Mouse (Mus musculus): ENCODE measurements around the gene Bloc1s2.

The Bloc1s2 gene

DNA sequence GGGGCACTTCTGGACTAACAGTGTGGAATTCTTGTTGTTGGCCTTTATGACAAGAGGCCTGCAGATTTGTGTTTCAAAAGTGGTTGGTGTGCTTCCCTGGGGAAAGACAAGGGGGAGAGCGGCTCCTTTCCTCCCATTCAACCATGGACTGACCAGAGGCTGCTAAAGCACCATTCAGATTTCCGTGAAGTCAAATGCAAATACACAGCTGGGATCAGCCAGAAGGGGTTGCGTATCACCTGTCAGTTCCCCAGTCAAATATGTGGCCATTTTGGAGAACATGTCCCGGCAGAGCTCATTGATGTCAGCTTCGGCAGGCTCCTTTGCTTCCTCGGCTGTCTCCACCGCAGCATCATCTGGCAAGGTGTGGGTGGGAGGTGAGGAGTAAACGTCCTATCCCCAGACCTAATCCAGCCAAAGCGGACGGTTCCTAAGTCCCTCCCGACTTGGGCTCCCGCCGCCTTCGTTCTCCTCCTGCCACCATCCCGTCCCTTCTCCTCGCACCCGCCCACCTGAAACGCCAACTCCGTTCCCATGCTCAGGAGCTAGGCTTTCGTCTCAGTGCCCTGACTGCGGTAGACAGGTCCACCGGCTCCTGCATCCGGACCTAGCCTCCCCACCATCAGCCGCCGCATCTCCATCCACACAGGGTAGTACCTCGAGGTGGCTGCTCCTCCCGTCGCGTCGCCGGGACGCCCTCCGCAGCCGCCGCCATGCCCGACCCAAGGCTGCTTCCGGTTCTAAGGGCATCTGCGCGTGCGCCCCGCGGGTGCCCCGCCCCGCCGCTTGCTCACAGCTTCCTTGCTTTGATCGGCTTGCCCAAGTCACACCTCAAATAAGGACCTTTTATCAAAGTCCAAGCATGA, at the start of gene Bloc1s2:
Gene Bloc1s2, minus strand, starts transcription at position 745 of the 866 bp plus-strand sequence.
- DNase-seq, result peak; percentile 92 to 94

DNA sequence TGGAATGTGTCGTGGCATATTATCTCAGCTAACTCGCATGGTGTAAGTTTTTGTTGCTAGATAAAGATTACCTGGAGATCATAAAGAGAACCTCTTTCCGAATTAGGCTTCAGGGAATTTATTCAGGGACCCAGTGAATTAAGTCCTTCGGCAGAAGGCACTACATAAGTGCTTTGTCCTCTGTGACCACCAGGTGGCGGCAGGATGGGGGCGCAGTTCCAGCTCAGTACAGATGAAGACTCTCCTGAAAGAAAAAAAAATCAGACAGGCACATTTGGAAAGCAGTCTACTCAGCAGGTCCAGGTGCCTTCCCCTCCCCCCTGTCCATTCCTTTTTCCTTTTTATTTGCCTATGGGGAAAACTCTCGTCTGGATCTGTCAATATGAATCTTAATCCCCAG, 48.9 kb upstream of the Bloc1s2 start:
- peak; percentile 66 to 69 for DNase-seq

DNA sequence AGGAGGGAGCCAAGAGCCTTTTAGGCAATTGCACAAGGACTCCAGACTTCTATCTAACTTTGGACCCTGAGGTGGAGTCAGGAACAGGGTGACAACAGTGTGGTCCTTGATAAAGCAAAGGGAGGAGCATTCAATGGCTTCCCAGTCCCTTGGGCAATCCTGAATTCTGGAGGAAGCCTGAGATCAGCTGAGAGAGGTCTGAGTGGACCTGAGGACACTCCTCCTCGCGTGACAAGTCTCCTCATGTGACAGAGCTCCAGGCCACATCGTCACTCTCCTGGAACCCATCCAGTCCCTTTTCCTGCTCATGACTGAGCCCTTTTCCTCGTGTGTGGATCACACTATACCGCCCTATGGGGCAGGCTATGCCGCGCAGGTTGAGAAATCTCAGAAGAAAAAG, 47.7 kb upstream of the Bloc1s2 start:
- DNase-seq, result peak; percentile 16 to 43

DNA sequence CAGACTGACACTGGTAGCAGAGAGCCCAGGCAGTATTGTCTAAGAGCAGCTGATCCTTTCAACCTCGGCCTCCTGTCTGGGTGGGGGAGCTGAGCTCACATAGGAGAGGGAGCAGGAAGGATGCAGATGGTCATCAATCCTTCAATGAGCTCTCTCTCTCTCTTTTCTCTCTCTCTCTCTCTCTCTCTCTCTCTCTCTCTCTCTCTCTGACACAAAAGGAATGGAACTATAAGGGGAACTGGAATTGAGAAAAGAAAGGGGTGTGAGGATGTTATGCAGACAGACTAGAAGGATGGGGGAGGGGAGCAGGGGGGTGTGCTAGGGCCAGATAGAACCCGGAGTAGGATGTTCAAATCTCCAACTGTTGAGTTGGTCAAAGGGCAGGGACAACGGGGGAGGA, 46.1 kb upstream of the Bloc1s2 start, which contains the start of gene Pkd2l1:
Gene Pkd2l1, minus strand, starts transcription at position 101 of the 400 bp plus-strand sequence.
- DNase-seq, result no peak

DNA sequence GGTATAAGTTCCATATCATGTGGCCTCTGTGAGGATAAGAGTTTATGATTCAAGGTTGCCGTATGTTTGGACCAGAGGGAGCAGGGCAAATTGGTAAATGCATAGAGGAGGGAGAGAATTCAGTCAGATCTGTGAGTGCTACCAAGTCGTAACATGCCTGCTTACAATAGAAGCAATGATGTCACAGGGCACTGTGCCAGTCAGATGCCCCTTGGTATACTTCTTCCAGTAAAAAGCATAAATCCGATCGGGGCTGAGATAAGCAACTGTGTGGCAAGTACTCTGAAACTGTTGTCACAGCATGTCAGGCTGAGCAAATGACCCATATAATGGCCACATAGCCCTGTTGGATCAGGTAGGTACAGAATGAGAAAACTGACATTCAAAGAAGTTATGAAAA, 42.8 kb upstream of the Bloc1s2 start:
- no peak for DNase-seq

DNA sequence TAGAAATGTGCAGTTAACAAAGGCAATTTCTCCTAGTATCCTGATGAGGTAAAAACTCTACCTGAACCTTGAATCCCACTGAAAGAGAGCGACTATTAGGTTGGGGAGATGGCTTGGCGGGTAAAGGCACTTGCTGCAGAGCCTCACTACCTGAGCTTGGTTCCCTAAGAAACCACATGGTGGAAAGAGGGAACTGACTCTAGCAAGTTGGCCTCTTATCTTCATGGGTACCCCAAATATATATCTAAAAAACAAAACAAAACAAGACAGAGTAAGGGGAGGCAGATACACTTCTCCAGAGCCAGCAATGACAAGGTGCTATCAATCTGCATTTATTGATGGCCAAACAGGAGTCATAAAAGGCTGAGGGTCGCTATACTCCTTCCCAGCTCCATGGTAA, 37.7 kb upstream of the Bloc1s2 start:
- DNase-seq, result no peak

DNA sequence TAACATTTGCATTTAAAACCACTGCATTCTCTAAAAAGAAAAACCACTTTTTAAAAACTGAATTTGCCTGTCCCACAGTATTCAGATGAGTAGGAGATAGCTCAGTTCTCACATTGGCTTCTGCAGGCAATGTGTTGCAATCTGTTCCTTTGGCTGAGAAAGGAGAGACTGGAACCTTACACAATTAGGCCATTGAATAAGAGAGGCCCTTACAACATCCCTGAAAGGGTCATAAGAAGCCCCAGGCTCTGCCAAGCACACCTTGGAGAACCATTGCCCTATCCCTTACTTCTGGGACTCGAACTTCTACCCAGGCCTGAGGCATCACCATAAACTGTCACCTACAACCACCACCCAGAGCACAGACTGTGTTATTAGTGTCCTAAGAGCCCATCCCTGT, 34.3 kb upstream of the Bloc1s2 start:
- DNase-seq, result no peak

DNA sequence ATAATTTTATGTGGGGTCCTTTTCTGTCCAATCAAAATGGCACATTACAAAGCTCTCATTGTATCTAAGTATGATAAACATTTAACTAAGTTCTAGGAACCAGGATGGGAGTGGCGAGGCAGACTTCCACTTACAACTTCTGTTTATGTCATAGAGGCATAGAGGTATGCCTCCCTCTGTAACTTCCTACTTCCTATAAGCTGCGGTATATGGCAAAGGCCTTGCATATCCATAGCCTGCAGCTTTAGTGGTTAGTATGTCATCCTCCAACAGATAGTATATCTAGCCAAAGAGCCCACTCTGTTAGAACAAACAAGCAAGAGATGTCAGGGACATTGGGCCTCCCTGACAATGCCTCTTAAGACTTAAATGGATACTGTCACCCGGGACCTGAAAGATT, 30.5 kb upstream of the Bloc1s2 start:
- no peak for DNase-seq

DNA sequence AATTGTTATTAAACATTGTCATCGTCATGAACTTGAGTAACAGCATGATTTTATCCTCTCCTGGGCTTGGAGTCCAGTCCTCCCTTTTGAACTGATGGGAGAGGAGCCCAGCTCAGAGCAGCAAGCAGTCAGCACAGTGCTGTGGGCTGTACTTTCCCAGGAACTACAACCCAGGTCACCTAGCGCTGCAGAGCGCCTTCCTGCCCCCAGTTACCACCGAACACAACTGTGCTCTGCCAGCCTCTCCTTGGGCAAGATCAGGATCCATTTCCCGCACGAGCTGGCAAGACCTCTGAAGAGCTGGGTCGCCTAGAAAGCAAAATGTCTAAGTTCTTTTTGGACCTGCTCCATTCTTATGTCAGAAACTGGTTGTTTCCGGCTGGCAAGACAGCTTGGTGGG, 28.6 kb upstream of the Bloc1s2 start:
- no peak for DNase-seq

DNA sequence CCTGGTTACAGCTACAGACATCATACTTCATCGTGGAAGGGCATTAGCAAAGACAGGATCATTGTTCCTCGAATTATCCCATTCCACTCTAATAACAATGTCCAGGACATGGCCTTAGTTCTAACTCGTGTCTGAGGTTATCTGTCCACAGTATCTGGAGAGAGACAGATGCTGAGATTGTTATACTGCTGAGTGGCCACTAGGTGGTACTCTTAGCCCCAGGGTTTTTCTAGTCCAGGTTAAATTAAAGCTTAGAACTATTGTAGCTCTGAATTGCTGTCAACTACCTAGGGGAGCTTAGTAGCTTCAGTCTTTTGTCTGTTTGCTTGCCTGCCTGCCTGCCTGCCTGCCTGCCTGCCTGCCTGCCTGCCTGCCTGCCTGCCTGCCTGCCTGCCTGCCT, 15.3 kb upstream of the Bloc1s2 start:
- DNase-seq, result no peak

DNA sequence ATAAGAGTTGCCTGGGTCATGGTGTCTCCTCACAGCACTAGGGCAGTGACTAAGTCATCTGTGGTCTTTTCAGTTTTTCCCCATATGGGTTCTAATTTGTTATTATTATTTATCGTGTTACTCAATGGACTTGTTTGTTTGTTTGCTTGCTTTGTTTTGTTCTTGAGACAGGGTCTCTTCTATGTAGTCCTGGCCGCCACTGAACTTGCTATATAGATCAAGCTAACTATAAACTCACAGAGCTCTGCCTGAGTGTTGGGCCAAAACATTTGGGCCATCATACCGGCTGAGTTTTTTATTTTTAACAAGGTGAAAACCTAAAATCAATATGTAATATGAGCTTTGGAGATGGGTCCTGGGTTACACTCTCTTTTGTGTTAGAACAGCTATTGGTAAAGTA, 13.1 kb upstream of the Bloc1s2 start:
- DNase-seq, result no peak

DNA sequence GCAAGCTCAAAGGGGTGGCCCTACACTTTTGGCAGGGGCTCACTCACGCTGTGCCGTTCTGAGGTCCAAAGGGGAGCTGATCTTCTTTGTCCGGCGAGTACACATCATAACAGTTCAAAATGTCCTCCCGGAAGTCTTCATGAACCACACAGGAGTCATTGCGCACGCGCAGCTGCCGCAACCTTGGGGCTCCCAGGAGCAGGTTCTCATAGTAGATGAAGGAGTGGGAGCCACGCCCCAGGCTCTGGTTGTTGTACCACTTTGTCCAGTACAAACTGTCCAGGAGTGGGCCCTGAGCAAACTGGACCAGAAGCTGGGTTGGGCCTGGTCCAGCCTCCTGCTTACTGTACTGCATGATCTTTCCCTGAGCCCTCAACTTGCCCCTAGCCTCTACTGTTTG, 10.8 kb upstream of the Bloc1s2 start:
- DNase-seq, result no peak

DNA sequence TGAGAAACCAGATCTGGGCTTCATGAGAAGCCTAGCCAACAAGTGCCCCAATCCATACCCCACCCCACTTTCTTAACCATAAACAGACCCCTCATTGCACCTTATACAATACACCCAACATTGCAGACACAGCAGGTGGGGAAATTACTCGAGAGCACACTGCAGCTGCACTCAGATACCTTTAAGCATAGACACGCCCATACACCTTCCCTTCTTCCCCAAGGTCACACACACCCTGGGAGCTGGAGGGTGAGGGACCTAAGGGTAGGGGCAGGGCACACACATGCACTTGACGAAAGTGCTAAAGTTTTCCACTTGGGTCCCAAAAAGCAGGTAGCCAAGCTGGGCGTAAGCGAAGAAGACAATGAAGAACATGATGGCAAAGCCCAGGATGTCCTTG, 7.5 kb upstream of the Bloc1s2 start:
- DNase-seq, result no peak

DNA sequence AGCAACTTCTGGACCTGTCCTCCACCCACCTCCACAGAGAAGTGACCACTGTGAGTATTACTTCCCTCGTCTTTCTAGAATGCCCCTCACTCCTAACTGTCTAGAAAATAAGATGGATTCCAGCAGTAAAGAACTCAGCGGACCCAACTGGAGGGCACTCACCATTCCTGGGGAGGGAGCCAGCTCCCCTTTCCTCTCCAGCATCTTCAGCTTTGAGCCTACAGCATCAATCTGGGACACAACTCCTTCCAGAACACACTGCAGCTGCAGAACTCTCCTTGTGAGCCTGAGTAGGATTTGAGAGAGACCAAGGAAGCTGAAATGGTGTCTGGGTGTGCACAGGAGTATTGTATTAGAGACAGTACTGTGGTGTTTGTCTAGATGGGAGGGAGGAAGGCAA, 2.7 kb upstream of the Bloc1s2 start:
- no peak for DNase-seq

DNA sequence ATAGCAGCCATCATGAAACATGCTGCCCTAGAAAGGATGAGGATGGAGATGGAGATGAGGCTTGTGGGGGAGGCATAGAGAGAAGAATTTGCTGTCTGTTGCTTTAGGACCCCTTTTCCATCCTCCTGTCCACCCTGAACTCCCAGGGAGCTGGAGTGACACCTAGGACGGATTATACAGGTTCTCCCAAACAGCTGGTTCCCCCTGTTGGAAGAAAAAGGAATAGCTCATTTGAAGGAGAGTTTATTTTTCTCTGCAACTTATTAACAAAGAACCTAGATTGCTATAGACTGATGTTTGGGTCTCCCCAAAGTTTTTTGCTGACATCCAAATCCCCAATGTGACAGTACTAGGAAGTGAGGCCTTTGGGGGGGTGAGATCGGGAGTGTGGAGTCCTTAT, 2.1 kb upstream of the Bloc1s2 start:
- no peak for DNase-seq

DNA sequence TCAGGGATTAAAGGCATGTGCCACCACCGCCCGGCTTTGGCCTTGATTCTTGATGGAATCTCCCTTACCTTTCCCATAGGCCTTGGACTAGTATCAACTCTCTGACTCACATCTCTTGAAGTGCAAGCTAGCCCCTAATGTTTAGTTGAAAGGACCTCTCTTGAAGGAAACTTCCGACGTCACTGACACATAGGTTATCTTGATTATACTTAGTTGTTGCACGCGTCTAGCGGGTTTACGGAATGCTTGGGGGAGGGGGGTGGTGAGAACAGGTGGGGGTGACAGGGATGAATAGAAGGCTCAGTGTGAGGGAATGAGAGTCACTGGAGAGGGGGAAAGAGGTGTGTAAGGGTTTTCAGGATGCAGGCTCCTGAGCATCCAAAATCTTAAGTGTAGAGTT, 705 bp upstream of the Bloc1s2 start:
- DNase-seq, result no peak

DNA sequence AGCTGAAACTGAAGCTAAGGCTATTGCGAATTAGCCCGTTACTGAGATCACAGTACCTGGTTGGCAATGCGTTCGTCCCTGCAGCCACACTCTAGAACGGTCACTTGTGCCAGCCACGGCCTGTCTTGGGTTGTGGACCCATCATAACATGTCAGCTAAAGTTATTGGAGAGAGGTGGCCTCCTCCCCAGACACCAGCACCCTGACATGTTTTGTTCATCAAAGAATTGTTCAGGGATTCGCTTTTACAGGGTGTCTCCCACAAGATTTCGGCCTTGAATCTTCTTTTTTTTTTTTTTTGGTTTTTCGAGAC, 278 bp upstream of the Bloc1s2 start:
- DNase-seq, result no peak

DNA sequence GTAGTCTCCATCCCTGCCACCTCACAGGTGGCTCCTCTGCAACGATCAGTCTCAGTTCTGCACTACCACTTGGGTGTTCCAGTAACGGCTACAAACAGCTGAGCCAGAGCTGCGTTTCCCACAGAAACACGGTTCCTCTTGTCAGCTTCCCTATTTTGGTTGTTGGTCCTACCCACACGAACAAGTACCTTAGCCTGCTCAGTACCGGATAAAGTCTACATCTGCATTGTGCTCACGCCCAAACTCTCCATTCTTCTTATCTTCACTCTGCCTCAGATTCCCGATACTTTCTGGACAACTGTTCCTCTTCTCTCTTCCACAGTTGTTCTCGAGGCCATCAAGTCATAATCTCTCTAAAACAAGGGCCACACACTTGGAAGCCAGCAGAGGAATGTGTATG, 1.9 kb downstream of the Bloc1s2 start:
- DNase-seq, result no peak

DNA sequence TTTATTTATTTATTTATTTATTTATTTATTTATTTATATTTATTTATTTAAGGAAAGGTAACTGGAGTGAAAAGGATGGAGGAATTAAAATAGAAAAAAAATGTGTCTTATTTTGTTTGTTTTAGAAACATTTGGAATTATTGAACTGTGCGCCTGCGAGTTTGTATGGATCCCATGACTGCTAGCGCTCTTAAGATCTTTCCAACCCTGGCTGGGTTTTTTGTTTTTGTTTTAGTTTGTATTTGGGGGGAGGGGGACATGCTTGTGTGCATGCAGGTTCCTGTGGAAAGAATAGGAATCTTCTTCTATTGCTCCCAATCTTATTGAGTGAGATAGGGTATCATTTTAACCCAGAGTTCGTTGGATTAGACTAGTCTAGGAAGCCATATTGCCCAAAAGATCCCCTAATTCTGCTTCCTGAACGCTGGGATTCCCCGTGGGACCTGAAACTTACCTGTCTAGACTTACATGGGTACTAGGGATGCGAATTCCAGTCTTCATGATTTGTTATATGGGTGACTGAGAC, 10.2 kb downstream of the Bloc1s2 start:
- DNase-seq, result no peak

DNA sequence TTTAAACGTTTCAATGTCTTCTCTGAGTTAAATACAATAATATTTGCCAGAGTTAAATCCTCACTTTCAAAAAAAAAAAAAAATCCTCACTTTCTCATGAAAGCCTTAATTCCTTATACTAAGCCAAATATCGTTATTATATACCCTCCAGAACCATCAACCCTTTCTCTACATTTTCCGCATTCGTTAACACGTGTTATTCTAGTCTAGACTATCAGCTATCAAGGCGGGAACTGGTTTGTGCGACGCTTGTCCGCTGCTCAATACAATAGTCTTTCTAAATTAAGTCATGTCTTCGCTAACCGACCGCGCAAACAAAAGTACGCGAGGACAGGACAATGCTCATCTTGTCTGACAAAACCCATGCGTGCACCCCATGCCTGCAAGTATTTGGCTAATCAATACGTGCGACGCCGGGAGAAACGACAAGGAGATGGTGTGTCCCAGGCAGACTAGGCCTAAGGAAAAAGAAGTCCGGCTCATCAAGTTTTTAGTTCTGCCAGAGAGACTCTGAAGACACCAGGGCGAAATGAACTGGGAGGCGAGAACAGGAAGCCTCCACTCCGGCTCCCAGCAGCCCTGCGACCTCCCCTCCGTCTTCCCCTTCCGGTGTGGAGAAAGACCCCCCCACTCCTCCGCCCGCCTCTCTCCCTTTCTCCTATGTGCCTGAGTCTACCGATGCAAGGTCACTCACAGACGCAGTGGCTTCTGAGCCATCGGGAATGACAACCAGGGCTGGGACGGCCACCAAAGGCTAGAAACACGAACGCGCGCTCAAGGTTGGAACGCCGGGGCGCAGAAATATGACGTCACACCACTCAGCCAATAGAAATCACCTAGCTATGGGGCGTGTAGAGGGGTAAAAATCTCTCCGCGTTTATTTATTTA, 10.9 kb downstream of the Bloc1s2 start, which contains the start of gene Cwf19l1:
Gene Cwf19l1, minus strand, starts transcription at position 805 of the 888 bp plus-strand sequence.
- DNase-seq, result peak; percentile 93 to 94

DNA sequence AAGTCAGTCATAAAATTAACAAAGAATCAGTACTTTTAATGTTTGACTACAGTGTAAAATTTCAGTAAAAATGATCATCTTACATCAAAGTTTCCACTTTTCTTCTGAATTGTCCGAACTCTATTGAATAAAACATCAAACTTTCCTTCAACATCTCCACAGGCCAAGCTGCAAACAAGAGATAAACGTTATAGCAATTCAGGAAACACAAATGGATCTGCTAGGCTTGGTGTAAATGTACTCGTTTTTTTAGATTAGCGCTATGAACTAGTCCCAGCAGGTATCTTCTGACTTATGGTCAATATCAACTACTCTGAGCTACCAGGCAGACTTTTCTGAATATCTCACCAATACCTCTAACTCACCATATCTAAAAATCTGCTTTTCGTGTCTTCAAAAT, 13.3 kb downstream of the Bloc1s2 start:
- no peak for DNase-seq

DNA sequence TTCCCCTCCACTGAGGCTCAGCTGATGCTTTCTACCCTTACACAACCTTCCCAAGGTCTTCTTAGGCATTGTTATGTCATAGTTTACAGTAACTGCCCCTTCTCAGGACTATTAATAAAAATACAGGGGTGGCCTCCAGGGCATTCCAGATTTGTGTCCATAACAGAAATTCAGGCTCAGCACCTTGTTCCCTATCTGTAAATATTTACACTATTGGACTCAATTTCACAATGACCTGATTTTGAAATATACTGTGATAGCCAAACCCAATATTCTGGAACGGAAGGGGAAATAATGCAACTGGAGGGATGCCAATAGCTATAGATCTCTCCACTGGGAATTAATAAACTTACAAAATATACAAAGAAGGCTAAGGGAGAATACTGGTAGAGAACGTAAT, 17.7 kb downstream of the Bloc1s2 start:
- DNase-seq, result no peak

DNA sequence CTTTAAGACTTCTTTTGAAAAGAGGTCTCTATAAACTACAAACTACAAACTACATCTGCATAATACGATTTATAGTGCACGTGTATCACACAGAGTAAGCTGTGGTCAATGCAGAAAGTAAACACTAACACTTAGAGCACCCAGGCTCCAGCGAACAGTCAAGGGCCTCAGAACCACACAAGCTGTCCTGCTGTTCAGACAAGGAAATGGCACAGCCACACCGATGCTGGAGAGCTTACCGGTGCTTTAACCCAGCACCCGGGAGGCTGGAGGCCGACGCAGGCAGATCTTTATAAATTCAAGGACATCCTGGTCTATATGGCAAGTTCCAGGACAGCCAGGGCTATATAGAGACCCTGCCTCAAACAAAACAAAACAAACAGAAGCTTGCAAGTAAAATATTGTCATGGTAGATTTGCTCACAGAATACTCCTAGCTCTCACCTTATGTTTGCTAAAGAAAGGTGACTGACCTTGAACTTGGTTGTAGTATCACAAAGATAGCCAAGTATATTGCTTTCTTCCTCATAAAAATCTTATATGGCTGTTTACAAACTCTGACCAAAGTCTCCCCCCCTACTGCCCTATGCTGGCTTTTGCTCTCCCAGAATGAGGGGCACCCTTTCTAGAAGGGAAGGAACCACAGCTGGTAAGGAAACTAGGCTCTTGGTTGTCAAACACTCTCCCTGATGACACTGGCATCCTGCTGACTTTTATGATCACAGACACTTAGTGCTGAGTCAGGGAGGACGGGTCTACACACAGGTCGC, 18.3 kb downstream of the Bloc1s2 start:
- no peak for DNase-seq
